Mouse (Mus musculus): ENCODE results near the gene Musk.

- TF ChIP-seq FLI1 (IDR thresholded peaks at IDR 0.05; ENCODE audit: low read length) = no peak
- no peak for TF ChIP-seq GATA1 (IDR thresholded peaks at IDR 0.05; ENCODE audit: borderline replicate concordance, low read length)
These were observed 53.5 kb downstream of the Musk start for GRCm38 (mm10) chr4:58339226-58339625.

Data from megakaryocyte, embryonic 14.5 days (primary cell).